In the genomic region with DNA sequence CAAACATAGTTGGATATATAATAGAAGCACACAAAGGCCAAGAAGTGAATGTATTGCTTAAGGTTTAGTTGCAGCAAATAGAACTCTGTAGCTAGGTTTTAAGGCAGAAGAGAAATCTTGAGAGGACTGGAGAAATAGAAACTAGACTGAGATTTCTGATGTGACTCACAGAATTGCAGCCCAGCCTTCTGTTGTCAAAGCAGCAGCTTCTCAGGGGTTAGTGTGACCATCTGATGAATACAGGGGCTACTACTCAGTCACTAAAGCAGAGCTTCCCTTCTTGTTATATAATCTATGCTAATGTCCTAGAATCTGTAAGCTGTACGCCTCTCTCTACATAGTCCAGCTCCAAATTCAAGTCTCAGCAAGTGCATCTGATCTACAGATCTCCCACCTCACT, we compare ENCODE assay signal across 27 mouse cellular contexts.
A peak's percentile ranks its signal among the peaks of the same experiment; 100 is the strongest.
DNase-seq lines count a peak whose midpoint lies in the region; ATAC-seq and TF ChIP-seq lines count a peak whose summit lies in the region.
"Had no signal": no experiment of that assay in that cellular context is flagged by ENCODE, and none has a peak within 500 bp of the region (broad histone marks: within the 10 kb centered on the region; RNA-seq: fewer than 3 reads in every experiment).

No protein-coding gene starts in this region.

- TF ChIP-seq POLR2A in cerebellum, adult 2 months (IDR thresholded peaks at IDR 0.05; ENCODE audit: borderline replicate concordance, insufficient read depth, low read length): no peak

- 50% methylated on average over 1 of the region's 1 CpGs for WGBS in cerebellum, adult 2 months
- 85% methylated on average over 1 of the region's 1 CpGs for WGBS in hindbrain, embryonic 14.5 days

- H3K27me3 ChIP-seq in cerebellum, adult 2 months (ENCODE audit: control insufficient read depth, insufficient read depth, low read length): no peaks in the 10 kb centered on the region
- H3K27me3 ChIP-seq in hindbrain, embryonic 14.5 days (ENCODE audit: control insufficient read depth, insufficient read depth, low read length): no peaks in the 10 kb centered on the region
- H3K27me3 ChIP-seq: CH12.LX; embryonic facial prominence, embryonic 12.5 days; forebrain, embryonic 13.5 days; forebrain, embryonic 15.5 days; Patski had no signal

- no peak for DNase-seq in cerebellum, adult 2 months
- no peak for DNase-seq in cerebellum, adult 11-12 months
- DNase-seq in layer of hippocampus, adult 2 months (ENCODE audit: low spot score in 2 of 2): no peak
- no peak for DNase-seq in layer of hippocampus, postnatal 10 days (ENCODE audit: low spot score in 2 of 2)
- DNase-seq in left cerebral cortex, postnatal 25 days (ENCODE audit: low spot score in 2 of 2): peak; percentile 20 to 76
- DNase-seq in left cerebral cortex, postnatal 10 days (ENCODE audit: extremely low spot score in 1 of 2, low spot score in 2 of 2): no peak
- peak; percentile 68 for DNase-seq in brain, adult 2 months (ENCODE audit: low read depth, low spot score)
- no peak for DNase-seq in hindbrain, embryonic 14.5 days (ENCODE audit: low spot score)
- DNase-seq: adrenal gland, adult 8-10 months; adrenal gland, postnatal 14 days; adrenal gland, postnatal 36 days; B cell, adult 2 months; cerebellum, adult 11 months; cerebellum, adult 8-10 months; cerebellum, adult 9-11 months; cerebellum, postnatal 14 days; cerebellum, postnatal 36 days; forebrain, postnatal 0 days had no signal

- TF ChIP-seq CTCF in cerebellum, adult 2 months (IDR thresholded peaks at IDR 0.05; ENCODE audit: borderline replicate concordance, insufficient read depth, low read depth, low read length): no peak
- no peak for TF ChIP-seq CTCF in layer of hippocampus, adult 2 months (conservative IDR thresholded peaks at IDR 0.05)

- H3K27ac ChIP-seq in cerebellum, adult 2 months (ENCODE audit: insufficient read depth, low read length): 0 out of 2 replicates have a peak overlapping the region, but pooled peaks have one; percentile 24
- H3K27ac ChIP-seq in layer of hippocampus, adult 2 months: peak overlapping the region; percentile 61; the same call in 1 of the 2 replicates
- H3K27ac ChIP-seq in hindbrain, embryonic 14.5 days: no peak overlapping the region
- H3K27ac ChIP-seq: embryonic facial prominence, embryonic 10.5 days; embryonic facial prominence, embryonic 12.5 days; forebrain, embryonic 13.5 days; forebrain, embryonic 15.5 days had no signal

- ATAC-seq in hindbrain, embryonic 14.5 days (ENCODE audit: low FRiP score): no peak
- ATAC-seq: activated CD4-positive, CD25-positive, alpha-beta regulatory T cell, adult 4 months; CD4-positive, CD25-positive, alpha-beta regulatory T cell, adult 4 months; forebrain, embryonic 13.5 days; forebrain, embryonic 15.5 days; forebrain, postnatal 0 days; Patski had no signal

- H3K4me3 ChIP-seq in cerebellum, adult 2 months (replicated peaks; ENCODE audit: insufficient read depth, low read depth, low read length): no peak overlapping the region
- no peak overlapping the region for H3K4me3 ChIP-seq in layer of hippocampus, adult 2 months
- no peak overlapping the region for H3K4me3 ChIP-seq in hindbrain, embryonic 14.5 days (replicated peaks; ENCODE audit: low read length)
- H3K4me3 ChIP-seq: embryonic facial prominence, embryonic 10.5 days; embryonic facial prominence, embryonic 12.5 days; forebrain, embryonic 13.5 days; forebrain, embryonic 15.5 days had no signal

- H3K4me1 ChIP-seq in cerebellum, adult 2 months (ENCODE audit: control insufficient read depth, insufficient read depth, low read length): peaks cover 7% of the 10 kb centered on the region; the same call in 1 of the 2 replicates
- no peaks in the 10 kb centered on the region for H3K4me1 ChIP-seq in hindbrain, embryonic 14.5 days (replicated peaks; ENCODE audit: control insufficient read depth, insufficient read depth, low read length)
- H3K4me1 ChIP-seq: embryonic facial prominence, embryonic 10.5 days; embryonic facial prominence, embryonic 12.5 days; forebrain, embryonic 13.5 days; forebrain, embryonic 15.5 days had no signal

- no peak overlapping the region for H3K4me2 ChIP-seq in hindbrain, embryonic 14.5 days (replicated peaks)
- H3K4me2 ChIP-seq: embryonic facial prominence, embryonic 12.5 days; forebrain, embryonic 13.5 days; forebrain, embryonic 15.5 days had no signal

- no peaks in the 10 kb centered on the region for H3K36me3 ChIP-seq in hindbrain, embryonic 14.5 days (replicated peaks; ENCODE audit: control insufficient read depth, insufficient read depth)
- H3K36me3 ChIP-seq: embryonic facial prominence, embryonic 10.5 days; embryonic facial prominence, embryonic 12.5 days; forebrain, embryonic 15.5 days; G1E had no signal

- no peaks in the 10 kb centered on the region for H3K9me3 ChIP-seq in hindbrain, embryonic 14.5 days (ENCODE audit: control insufficient read depth, low read length)
- H3K9me3 ChIP-seq: embryonic facial prominence, embryonic 10.5 days; embryonic facial prominence, embryonic 12.5 days; forebrain, embryonic 13.5 days; forebrain, embryonic 15.5 days; G1E had no signal

- H3K9ac ChIP-seq in hindbrain, embryonic 14.5 days: no peak overlapping the region
- H3K9ac ChIP-seq: embryonic facial prominence, embryonic 12.5 days; forebrain, embryonic 13.5 days; forebrain, embryonic 15.5 days; forebrain, postnatal 0 days had no signal

- intact Hi-C loops in left cerebral cortex, postnatal 25 days (cut with DNase I): no loop called here
- intact Hi-C loops in left cerebral cortex, postnatal 10 days (cut with DNase I): no loop called here

Comparison
In these comparisons a context has a peak if more than half of its experiments do, and no peak if none do; other contexts are left out.
1. DNase-seq: peak in left cerebral cortex, postnatal 25 days (2 of 2) and brain, adult 2 months (single experiment); none in cerebellum, adult 2 months (0 of 2), cerebellum, adult 11-12 months (single experiment), layer of hippocampus, adult 2 months (0 of 2), layer of hippocampus, postnatal 10 days (0 of 2), left cerebral cortex, postnatal 10 days (0 of 2) and hindbrain, embryonic 14.5 days (single experiment).